Mouse (Mus musculus): ENCODE data around the gene Eif4e.

Gene Eif4e

DNA sequence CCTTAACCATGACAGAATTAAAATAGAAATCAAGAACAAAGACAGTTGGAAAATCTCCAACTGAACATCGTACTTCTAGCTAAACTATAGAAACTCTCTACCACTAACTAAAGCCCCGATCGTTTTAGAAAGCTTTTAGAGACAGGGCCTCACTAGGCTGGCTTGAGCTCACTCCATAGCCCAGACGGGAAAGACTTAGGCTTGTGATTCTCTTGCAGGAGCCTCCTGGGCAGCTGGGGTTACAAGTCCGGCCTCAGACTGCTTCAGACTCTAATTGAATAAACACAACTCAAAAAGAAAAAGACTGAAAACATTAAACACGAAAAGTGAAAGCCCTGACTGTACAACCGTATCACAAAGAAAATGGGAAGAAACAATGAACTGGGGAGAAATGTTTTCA lies 60.2 kb downstream of the Eif4e start:
- ATAC-seq (ENCODE audit: low TSS enrichment) = no peak

DNA sequence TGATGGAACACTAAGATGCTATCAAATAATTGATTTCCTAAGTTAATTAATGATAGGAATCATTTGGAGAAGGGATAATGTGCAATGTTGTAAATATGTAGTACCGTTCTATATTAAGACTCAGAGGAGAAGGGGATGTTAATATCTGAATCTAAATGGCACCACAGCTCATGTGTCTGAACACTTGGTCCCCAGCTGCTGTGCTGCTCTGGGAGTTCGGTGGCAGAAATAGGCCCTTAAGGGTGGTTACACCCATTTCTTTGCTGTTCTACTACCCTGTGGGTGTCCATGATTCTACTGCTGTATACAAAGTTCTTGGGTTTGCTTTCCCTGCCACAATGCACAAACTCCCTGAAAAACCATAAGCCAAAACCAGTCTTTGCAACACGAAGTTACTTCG lies 61.2 kb downstream of the Eif4e start:
- no peak for ATAC-seq (ENCODE audit: low TSS enrichment)

DNA sequence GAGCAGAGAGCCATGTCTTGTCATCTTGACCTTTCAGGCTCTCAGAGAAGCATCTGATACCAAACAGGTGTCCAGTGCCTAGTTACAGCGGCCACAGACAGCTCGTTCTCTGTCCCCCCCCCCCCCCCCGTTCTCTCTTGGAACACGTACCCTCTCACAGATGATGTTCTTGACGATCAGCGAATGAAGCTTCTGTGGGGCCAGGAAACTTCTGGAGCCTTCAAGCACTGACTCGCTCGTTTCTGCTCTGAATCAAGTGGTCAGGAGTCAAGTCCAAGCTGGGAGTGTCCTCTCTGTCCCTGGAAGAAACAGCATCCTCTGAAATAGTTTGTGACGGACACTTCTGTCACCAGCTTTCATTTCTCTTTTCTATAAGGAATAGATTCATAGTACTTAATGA lies 62.0 kb downstream of the Eif4e start:
- ATAC-seq (ENCODE audit: low TSS enrichment) = no peak

DNA sequence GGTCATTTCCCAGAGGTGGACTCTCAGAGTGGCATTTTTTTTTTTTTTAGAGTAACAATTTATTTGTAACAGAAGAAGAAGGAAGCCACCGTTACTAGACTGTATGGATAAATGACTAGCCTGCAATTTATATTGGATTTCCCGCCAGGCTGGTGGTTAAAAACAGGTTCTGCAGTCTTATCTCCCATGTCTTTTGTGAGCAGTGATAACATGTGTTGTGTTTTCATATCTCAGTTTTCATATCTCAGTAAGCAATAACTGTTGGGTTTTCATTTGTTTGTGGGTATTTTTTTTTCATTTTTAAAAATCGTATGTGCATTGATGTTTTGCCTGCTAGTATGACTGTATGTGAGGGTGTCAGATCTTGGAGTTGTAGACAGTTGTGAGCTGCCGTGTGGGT lies 65.0 kb downstream of the Eif4e start:
- no peak for ATAC-seq (ENCODE audit: low TSS enrichment)

DNA sequence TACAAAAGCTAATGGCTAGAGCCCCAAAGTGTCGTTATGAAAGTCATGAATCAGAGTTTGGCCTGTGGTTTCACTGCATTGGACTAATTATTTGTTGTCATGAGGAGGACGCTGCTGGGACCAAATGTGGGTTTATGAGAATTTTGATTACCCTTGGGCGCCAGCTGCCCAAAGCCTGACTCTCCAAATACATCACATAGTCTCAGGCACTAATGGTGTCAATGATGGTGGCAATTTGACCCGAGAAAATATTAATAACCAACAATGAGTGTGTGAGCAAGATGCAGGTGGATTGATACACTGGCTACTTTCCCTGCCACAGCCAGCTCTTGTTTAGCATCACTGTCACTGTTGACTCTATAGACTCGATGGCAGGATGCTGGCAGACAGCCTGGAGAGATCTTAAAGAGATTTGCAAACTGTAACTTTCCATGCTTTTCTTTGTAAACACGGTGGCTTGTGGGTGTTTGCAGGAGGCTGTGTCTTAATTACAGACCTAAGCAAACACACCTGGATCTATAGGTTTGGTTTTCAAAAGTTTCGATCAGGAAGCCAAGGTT lies 65.9 kb downstream of the Eif4e start:
- ATAC-seq (ENCODE audit: low TSS enrichment) = no peak

DNA sequence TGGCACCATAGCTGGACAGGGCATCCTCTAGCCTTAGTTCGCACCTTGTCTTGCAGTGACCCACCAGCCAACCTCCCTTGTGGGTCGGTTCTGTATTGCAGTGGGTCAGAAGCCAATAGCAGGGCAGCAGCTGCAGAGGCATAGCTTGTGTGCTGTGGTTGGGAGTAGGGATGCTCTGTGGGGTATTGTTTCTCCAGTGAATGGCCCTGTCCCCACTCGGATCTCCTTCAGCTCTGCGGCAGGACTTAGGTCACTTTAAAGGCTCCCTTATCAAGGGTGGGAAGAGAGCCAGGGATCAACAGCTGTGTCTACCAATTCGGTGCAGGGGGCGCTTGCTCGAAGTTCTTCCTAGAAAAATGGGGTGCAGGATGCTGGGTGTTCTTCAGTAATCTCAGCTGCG lies 67.2 kb downstream of the Eif4e start:
- peak; percentile 55 for ATAC-seq (ENCODE audit: low TSS enrichment)

DNA sequence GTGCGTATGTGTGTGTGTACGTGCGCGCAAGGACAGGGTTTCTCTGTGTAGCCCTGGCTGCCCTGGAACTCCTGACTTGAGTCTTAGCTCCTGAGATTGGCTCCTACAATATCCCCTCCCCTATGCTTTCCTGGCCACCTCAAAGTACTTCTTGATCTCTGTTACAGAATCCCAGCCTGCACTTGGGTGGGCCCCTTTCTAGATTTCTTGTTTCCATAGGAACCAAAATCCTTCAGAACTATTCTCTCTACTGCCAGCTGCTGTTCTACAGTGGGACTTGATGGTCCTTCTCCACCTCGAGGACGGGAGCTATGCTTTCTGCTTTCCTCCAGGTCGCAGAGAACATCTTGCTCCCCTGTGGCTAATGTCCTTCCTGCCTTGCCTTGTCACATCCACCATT lies 67.9 kb downstream of the Eif4e start:
- peak; percentile 36; the same call in 1 of the 2 replicates for ATAC-seq (ENCODE audit: low TSS enrichment)

DNA sequence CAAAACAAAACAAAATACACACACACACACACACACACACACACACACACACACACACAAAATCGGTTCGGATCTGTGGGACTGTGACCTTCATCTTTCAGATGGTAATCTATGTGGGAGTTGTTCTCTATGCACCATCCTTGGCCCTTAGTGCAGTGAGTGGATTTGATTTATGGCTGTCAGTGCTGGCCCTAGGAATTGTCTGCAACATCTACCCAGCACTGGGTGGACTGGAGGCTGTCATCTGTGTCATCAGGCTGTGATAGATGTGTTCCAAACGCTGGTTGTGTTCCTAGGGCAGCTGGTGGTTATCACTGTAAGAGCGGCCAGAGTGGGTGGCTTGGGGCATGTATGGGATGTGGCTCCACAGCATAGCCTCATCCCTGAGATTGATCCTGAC lies 75.1 kb downstream of the Eif4e start:
- ATAC-seq (ENCODE audit: low TSS enrichment) = no peak

DNA sequence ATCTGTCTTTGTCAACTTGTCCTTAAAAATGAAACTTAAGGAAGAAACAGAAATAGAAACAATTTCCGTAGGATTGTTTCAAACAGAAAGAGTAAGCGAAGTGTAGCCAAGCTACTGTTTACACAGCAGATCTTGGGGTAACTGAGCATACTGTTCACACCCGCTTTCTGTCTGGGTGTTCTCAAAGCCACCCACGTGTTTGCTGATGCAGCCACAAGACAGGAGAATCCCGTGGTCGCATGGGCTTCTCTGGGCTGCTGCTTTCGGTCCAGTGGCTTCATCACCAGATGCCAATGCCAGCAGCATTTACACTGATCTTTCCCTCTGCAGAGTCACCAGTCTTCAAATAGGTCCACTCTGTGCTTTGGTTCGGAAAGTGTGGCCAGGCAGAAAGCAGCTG lies 79.2 kb downstream of the Eif4e start:
- peak; percentile 73 for ATAC-seq (ENCODE audit: low TSS enrichment)

DNA sequence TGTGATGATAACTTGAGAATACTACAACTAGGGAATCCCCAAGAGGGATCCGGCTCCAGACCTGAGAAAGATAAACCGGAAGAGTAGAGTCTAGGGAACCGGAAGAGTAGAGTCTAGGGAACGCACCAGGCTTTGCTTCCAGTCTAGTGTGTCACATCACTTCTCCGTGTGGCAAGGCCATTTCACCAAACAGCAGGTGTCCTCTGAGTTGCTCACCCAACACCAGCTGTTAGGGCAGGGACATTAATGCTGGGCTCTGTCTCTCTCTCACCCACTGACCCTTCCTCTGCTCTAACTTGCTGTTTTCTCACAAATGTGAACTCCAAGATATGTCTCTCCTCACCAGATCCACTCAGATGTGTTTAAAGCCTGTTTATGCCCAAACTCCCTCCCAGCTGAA lies 82.7 kb downstream of the Eif4e start:
- ATAC-seq (ENCODE audit: low TSS enrichment) = peak; percentile 21; the same call in 1 of the 2 replicates

Measured in frontal cortex, adult (tissue).